Mouse (Mus musculus): Measurements from ENCODE around the gene Bcas1.
A peak's percentile ranks its signal among the peaks of the same experiment; 100 is the strongest.

The Bcas1 gene

GRCm38 (mm10) chr2:170347131-170347765 lies 80.4 kb downstream of the Bcas1 start:
- peak; percentile 48 for DNase-seq (ENCODE audit: low read depth, low spot score)

DNA sequence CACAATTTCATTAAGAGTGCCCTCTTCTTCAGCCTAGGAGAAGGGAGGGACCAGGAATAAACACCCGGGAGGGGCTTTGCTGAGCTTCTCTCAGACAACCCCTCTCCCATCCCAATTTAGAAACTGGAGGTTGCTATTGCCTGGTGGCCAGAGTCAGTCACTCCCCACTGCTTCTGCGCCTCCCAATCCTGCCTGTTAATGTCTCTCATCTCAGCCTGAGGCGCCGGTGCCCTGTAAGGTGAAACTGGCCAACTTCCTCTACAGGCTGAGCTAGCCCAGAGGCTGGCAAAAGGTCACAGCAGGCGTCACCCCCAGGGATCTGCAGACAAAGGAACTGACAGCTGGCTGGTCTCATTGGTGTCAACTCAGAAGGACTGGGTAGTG lies 82.2 kb downstream of the Bcas1 start:
- peak; percentile 21 for DNase-seq (ENCODE audit: low read depth, low spot score)

GRCm38 (mm10) chr2:170344502-170345409 lies 82.9 kb downstream of the Bcas1 start:
- DNase-seq (ENCODE audit: low read depth, low spot score): no peak

DNA sequence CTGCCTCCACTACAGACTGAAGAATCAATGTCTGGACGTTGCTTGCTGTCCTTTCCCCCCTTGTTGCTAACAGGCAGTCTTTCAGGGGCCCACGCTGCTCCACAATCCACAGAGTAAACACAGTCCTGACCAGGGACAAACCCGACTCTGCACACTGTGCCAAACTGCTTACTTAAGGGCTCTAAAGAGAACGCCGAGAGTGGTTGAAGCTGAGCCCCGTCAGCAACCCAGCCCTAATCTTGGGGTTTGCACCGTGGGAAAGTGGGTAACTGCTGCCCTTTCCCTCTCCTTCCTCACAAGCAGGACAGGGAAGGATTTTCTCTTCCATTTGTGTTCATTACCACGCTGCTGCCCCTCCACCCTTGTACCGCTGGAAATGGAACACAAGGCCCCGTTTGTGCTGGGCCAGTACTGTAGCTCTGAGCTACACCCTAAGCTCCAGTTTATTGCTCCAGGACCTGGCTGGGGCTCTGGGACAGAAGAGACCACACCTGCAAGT lies 83.8 kb downstream of the Bcas1 start:
- DNase-seq (ENCODE audit: low read depth, low spot score): no peak

DNA sequence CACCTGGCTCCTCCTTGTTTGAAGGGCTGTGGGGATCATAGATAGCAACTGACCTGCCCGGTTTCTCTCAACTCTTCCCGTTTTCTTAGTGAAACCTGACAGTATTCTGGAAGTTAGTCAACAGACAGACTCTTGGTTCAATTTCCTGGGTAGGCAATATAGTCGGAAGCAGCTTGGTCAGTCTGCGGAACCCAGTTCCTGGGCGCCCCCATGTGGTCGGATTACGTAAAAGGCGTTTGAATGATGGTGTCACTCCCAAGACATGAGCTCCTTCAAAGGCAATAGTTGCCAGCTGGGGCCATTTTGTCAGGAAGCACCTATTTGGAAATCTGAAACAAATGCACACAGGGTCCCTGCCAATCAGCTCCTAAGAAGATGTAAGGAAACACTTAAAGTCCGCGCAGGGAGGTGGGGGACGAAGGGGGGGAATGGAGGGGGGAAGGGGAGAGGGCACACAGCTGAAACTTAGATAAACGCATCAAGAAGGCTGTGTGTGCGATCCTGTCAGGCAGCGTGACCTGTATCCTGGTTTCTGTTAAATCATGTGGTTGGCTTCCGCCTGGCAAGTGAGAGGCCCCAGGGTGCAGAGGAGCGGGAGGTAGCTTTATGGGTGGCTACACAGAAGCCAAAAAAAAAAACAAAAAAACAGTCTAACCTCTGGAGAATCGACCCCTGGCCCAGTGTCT lies 84.4 kb downstream of the Bcas1 start:
- DNase-seq (ENCODE audit: low read depth, low spot score): peak; percentile 94

DNA sequence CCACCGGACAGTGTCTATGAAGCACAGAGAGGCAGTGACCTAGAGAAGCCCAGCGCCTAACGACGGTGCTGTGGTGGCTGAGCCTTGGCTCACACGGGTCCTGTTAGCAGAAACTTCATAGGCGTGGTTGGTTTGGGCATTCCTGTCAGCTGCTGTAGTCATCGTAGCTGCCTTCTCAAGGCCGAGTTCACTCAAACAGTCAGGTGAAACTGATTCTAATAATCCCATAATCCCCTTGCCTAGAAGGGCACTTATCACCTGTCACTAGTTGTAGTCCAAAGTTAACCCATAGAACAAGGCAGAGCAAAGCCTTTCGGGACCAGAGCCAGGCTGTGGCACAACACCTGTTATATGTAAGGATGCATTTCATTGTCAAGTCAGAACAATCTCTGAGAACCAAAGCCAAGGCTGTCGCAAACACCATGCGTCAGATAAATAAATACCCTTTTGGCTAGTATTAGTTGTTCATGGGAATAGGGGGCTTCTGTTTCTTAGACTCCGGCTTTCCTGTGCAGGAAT lies 85.3 kb downstream of the Bcas1 start:
- no peak for DNase-seq (ENCODE audit: low read depth, low spot score)

GRCm38 (mm10) chr2:170341179-170341578 lies 86.5 kb downstream of the Bcas1 start:
- no peak for DNase-seq (ENCODE audit: low read depth, low spot score)

DNA sequence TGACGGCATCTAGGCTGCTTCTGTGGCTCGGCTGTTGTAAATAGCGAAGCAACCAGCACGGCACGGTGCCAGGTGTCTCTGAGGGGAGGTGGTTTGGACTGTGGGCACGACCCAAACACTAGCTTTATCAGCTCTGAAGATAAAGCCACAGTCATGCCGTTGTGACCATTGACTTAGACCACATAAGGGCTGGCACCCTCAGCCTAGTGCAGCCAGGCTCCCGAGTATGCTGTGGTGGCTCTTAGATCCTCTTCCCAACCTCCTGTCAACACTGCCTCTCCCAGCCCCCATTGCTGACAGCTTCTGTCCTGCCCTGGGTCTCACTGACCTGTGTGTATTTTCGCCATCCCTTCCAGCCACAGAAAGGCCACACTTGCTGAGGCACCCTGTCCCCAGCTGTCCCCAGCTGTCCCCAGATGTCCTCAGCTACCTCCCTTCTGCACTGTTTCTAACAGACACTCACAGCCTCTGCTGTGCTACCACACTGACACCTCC lies 91.3 kb downstream of the Bcas1 start:
- no peak for DNase-seq (ENCODE audit: low read depth, low spot score)

DNA sequence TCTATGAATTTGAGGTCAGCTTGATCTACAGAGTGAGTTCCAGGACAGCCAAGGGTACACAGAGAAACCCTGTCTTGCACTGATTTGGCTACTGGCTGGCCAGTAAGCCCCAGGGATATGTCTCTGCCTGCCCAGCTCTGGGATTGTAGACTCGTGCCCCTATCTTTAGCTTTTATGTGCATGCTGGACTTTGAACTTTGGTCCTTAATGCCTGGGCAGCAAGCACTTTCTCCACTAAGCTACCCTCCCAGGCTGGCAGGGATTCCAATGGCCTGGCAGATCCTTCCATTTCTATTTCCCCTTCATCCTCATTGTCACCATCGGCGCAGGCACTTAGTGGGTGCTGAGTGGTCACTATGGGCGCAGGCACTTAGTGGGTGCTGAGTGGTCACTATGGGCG lies 92.5 kb downstream of the Bcas1 start:
- no peak for DNase-seq (ENCODE audit: low read depth, low spot score)

DNA sequence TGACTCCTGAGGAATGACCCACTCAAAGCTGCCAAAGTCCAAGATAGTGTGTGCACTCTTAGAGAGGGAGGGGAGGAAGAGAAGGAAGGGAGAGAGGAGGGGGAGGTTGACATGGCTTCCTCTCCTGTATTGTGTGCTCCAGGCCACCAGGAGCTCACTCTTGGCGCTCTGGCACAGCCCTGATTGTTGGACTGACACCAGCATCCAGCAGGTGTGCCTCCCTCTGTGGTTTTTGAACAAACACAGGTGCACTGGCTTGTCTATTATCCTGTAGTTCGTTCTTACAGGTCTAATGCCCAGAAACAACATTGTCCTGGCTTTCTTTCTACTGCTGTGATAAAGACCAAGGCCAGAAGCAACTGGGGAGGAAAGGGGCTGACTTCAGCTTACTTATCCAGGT lies 95.8 kb downstream of the Bcas1 start:
- DNase-seq (ENCODE audit: low read depth, low spot score): no peak

DNA sequence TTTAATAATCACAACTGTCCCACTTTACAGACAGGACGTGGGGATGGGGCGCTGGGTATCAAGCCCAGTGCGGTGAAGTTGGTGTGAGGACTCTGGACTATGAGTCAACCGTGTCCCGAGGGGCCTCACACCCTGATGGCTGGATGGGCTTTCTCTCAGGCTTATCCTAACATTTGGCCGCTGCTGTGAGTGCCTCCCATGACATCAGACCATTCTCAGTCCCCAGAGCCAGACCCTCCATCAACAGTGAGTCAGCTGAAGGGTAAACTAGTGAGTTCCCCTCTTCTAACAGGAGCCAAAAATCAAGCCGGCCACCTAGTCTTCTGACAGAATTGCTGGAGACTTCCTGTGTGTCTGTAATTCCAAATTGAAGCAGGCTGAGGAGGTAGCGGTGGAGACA lies 97.2 kb downstream of the Bcas1 start:
- DNase-seq (ENCODE audit: low read depth, low spot score): no peak

GRCm38 (mm10) chr2:170329921-170330320 lies 97.7 kb downstream of the Bcas1 start:
- no peak for DNase-seq (ENCODE audit: low read depth, low spot score)

DNA sequence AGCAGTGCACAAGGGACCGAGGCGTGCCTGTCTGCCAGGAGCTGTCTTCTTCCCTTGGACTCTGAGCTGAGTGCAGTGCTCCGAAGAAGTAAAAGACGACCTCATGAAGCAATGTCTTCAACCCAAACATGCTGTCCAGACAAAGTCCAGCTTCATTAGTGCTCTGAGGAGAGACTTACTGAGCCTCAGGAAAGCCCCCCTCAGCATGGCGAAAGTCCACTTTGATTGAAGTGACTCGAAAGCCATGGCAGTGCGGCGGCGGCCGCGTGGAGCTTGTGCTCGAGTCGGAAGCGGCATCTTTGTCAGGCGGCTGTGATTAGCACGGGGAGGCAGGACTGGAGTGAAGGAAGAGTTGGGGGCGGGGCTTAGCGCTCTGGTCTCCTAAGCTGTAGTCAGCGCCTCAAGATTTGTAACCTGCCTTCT lies 103.7 kb downstream of the Bcas1 start:
- DNase-seq (ENCODE audit: low read depth, low spot score): peak; percentile 92

DNA sequence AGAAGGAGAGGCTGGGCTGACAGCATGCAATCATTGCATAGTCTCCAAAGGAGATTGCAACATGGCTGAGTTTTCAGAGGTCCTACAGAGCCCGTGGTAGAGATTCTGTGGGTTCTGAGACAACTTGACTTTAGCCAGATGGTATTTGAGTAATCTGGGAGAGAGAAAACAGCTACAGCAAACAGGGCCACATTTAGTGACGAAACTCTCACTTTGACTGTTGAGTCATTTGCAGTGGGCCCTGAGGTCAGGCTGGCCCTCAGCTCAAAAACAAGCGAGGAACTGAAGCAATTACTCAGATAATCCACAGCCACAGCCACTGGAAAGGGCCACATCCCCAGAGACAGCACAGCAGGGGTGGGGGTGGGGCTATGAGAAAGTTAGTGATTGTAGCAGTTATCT lies 105.6 kb downstream of the Bcas1 start:
- DNase-seq (ENCODE audit: low read depth, low spot score): no peak

GRCm38 (mm10) chr2:170321579-170321978 lies 106.1 kb downstream of the Bcas1 start:
- DNase-seq (ENCODE audit: low read depth, low spot score): no peak

DNA sequence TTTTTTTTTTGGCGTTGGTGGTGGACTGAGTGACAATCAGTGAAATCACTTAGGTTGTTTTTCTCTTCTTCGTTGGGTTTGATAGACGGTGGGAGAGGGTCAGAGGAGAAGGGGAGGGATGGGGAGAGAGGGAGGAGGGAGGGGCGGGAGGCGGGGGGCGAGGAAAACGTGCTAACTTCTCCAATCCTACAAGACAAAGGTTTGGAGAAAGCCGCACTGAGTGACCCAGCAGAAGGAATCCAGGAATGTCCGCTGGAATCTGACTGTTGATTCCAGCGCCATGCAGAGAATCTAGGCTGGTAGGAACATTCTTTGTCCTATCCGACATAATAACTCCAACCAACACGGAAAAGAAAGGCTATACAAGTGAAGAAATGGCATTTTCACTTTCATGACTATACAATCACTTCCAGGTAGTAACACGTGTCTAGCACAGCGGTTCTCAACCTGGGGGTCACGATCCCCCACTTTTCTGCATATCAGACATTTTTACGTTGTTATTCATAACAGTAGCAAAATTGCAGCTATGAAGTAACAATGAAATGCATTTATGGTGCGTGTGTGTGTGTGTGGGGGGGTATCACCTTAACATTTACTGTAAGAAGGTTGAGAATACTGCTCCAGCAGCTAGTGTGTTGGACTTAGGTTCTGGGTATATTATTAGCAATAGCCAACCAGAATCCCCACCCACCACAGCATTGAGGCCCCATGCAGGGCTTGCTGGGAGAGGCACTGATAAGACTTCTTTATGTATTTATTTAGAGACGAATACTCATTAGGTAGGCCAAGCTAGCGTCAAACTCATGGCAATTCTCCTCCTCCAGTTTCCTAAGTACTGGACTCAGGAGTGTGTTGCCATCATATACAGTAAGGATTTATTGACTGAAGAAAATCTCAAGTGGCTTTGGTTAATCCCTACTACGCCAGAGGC lies 107.8 kb downstream of the Bcas1 start:
- DNase-seq (ENCODE audit: low read depth, low spot score): peak; percentile 68

DNA sequence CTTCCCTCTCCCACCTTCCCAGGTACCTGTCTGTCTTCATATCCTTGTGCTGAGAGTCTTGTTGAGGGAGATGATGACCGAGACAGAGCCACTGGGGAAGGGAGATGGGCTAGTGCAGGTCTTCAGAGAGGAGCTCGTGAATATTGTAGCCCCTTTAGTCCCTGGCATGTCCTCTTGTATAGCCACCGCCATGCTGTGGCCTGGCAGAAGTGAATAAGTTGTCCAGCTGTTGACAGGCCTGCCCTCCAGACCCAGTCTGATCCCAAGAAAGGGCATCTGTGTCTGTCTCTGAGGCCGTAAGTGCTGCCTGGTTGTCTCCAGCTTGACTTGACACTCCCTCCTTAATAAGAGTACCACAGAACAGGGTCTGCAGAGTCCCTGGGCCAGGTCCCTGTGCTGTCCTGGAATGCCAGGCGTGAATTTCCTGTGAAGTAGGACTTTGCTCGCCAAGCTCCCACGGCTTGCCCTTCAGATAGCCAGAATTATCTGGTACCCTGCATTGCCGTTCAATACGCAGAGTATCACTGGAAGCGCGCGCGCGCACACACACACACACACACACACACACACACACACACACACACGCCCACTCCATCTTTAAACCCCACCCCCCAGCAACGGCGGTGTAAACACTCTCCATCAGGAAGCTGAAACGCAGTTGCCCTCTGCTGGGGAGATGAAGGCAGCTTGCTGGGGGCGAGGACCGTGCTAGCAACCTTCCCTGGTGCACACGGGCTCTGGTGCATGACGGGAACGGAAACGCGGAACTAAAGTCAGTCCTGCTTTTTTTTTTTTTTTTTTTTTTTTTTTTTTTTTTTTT lies 108.7 kb downstream of the Bcas1 start:
- DNase-seq (ENCODE audit: low read depth, low spot score): peak; percentile 96

DNA sequence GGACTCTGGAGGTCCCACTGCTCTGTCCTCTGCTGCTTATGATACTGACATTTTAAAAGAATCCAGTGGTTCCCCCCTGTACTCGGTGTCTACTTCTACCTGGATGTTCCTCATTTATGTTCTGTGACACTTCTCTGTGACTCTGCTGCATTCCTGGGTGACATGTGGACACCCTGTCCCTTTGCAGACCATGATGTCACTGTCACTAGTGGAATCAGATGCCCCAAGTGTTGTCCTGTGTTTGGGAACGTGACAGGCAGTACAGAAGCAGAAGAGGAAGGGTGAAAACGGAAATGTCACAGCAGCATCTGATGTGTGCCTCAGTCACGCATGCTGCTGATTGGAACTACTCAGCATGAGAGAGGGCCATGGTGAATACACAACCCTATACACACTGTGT lies 110.9 kb downstream of the Bcas1 start:
- no peak for DNase-seq (ENCODE audit: low read depth, low spot score)

- DNase-seq (ENCODE audit: low read depth, low spot score): no peak
Measured at GRCm38 (mm10) chr2:170316344-170316743, 111.3 kb downstream of the Bcas1 start.

DNA sequence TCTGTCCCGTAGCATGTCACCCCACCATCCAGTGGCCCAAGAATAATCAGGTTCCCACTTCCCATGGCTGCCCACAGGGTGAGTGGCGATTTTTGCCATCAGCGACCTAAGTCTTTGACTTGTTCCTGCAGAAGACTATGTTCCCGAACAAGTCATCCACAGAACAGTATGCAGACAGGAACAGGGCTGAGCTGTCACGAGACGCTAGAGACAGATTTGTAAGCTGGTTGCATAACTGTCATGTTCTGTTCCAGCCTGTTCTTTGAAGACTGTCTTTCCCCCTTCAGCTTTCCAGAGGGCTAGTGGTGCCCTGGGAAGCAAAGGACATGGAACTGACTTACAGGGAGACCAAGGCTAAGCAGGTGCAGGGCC lies 116.7 kb downstream of the Bcas1 start:
- no peak for DNase-seq (ENCODE audit: low read depth, low spot score)

Data from ZHBTc4 (cell line).